10 mouse cellular contexts compared by ENCODE assay signal in genomic region chr16:8864223-8864631, GRCm38 (mm10). TPM values are rescaled to one million over a fixed set of nuclear protein-coding genes. Genes with fewer than 3 reads are reported as not detected.
DNase-seq lines count a peak whose midpoint lies in the region; ATAC-seq and TF ChIP-seq lines count a peak whose summit lies in the region.
"Had no signal": no experiment of that assay in that cellular context is flagged by ENCODE, and none has a peak within 500 bp of the region (broad histone marks: within the 10 kb centered on the region; RNA-seq: fewer than 3 reads in every experiment).

No protein-coding gene starts in this region.

- H3K27me3 ChIP-seq in kidney, adult 2 months (replicated peaks; ENCODE audit: control insufficient read depth, insufficient read depth, low read length) = no peaks in the 10 kb centered on the region
- H3K27me3 ChIP-seq in kidney, embryonic 15.5 days = no peaks in the 10 kb centered on the region
- H3K27me3 ChIP-seq in heart, embryonic 15.5 days = no peaks in the 10 kb centered on the region
- H3K27me3 ChIP-seq: embryonic facial prominence, embryonic 12.5 days; lung, embryonic 15.5 days had no signal

- peak overlapping the region; percentile 72; the same call in 1 of the 2 replicates for H3K27ac ChIP-seq in kidney, adult 2 months (ENCODE audit: insufficient read depth, low read depth, low read length)
- H3K27ac ChIP-seq in kidney, embryonic 15.5 days = no peak overlapping the region
- 0 out of 2 replicates have a peak overlapping the region, but pooled peaks have one; percentile 3 for H3K27ac ChIP-seq in heart, embryonic 15.5 days
- H3K27ac ChIP-seq: embryonic facial prominence, embryonic 12.5 days; lung, embryonic 15.5 days had no signal

- H3K4me3 ChIP-seq in kidney, adult 2 months (ENCODE audit: insufficient read depth, low read depth, low read length) = peak overlapping the region; percentile 26
- no peak overlapping the region for H3K4me3 ChIP-seq in kidney, embryonic 15.5 days (replicated peaks)
- no peak overlapping the region for H3K4me3 ChIP-seq in heart, embryonic 15.5 days
- H3K4me3 ChIP-seq: embryonic facial prominence, embryonic 12.5 days; lung, embryonic 15.5 days had no signal

- H3K4me1 ChIP-seq in kidney, adult 2 months (ENCODE audit: control insufficient read depth, insufficient read depth, low read length) = no peaks in the 10 kb centered on the region; the same call in 1 of the 2 replicates
- 0 out of 2 replicates have a peak, but pooled peaks cover 10% of the 10 kb centered on the region for H3K4me1 ChIP-seq in kidney, embryonic 15.5 days
- H3K4me1 ChIP-seq in heart, embryonic 15.5 days (replicated peaks) = peaks cover 10% of the 10 kb centered on the region
- H3K4me1 ChIP-seq: embryonic facial prominence, embryonic 12.5 days had no signal

- no peak for TF ChIP-seq POLR2A in kidney, adult 2 months (IDR thresholded peaks at IDR 0.05; ENCODE audit: low read depth, low read length)

- no peak for ATAC-seq in kidney, embryonic 15.5 days (replicated peaks; ENCODE audit: low FRiP score)
- ATAC-seq in heart, embryonic 15.5 days (replicated peaks; ENCODE audit: insufficient number of reproducible peaks, insufficient read depth, low FRiP score, low read depth) = no peak
- ATAC-seq in inflammation-experienced regulatory T-cells, adult 6 months = no peak
- no peak for ATAC-seq in erythroid progenitor cell, adult 5-6 weeks (replicated peaks; ENCODE audit: low FRiP score, poor library complexity, severe bottlenecking)

- H3K9ac ChIP-seq in kidney, embryonic 15.5 days = no peak overlapping the region
- H3K9ac ChIP-seq in heart, embryonic 15.5 days = no peak overlapping the region
- H3K9ac ChIP-seq: embryonic facial prominence, embryonic 12.5 days; lung, embryonic 15.5 days had no signal

- H3K9me3 ChIP-seq in kidney, embryonic 15.5 days (replicated peaks) = no peaks in the 10 kb centered on the region
- H3K9me3 ChIP-seq in heart, embryonic 15.5 days (replicated peaks) = no peaks in the 10 kb centered on the region
- H3K9me3 ChIP-seq: embryonic facial prominence, embryonic 12.5 days; lung, embryonic 15.5 days had no signal

- DNase-seq in kidney, adult 2 months = peak; percentile 57
- peak; percentile 26 for DNase-seq in adrenal gland, postnatal 14 days
- DNase-seq in lung, postnatal 14 days = peak; percentile 18
- DNase-seq in ovary, postnatal 10 days (ENCODE audit: low spot score) = no peak

- WGBS in kidney, adult 2 months = 28% methylated on average over 4 of the region's 4 CpGs
- 47% methylated on average over 4 of the region's 4 CpGs for WGBS in kidney, embryonic 15.5 days
- WGBS in heart, embryonic 15.5 days = 29% methylated on average over 4 of the region's 4 CpGs

- peaks cover 1% of the 10 kb centered on the region for H3K36me3 ChIP-seq in kidney, adult 2 months (ENCODE audit: control insufficient read depth, insufficient read depth, low read length)
- H3K36me3 ChIP-seq in kidney, embryonic 15.5 days = peaks cover 33% of the 10 kb centered on the region
- peaks cover 12% of the 10 kb centered on the region for H3K36me3 ChIP-seq in heart, embryonic 15.5 days

- TF ChIP-seq CTCF in kidney, adult 2 months (conservative IDR thresholded peaks at IDR 0.05; ENCODE audit: insufficient read depth, insufficient read length, low read depth, low read length) = no peak

- H3K4me2 ChIP-seq in kidney, embryonic 15.5 days = no peak overlapping the region
- peak overlapping the region; percentile 33; the same call in 1 of the 2 replicates for H3K4me2 ChIP-seq in heart, embryonic 15.5 days
- H3K4me2 ChIP-seq: embryonic facial prominence, embryonic 12.5 days; lung, embryonic 15.5 days had no signal

RNA-seq across cellular contexts. Expression of gene 1810013L24Rik, which starts 34.3 kb away (rescaled TPM):
- polyA plus RNA-seq in kidney, adult 2 months (2012; rRNA removed) = 18.3 and 24.2 TPM in 2 replicates
- 20.4 and 20.8 TPM in 2 replicates for polyA plus RNA-seq in kidney, embryonic 15.5 days (2015; fragmentation: Nextera tagmentation; extraction: Ambion mirVana)
- 67.6 and 73.0 TPM in 2 replicates for total RNA-seq in adrenal gland, postnatal 14 days (2021)
- polyA plus RNA-seq in heart, embryonic 15.5 days (2015; fragmentation: Nextera tagmentation; extraction: Ambion mirVana) = 16.3 and 17.9 TPM in 2 replicates
- 10 to 100 TPM; 17.9 to 21.0 (median 20.3) TPM for polyA plus RNA-seq in inflammation-experienced regulatory T-cells, adult 6 months (2017; shearing (Covaris generic))
- 77.8 and 106 TPM in 2 replicates for total RNA-seq in erythroid progenitor cell, adult 5-6 weeks (2015; ENCODE audit: low replicate concordance)
- 120 and 143 TPM in 2 replicates for total RNA-seq in erythroid progenitor cell, adult 5-6 weeks (2017; ENCODE audit: low replicate concordance)
